Mouse (Mus musculus) mature B cell (primary cell): ENCODE measurements around the gene Bod1.

Experiments used
- in situ Hi-C: fragments of 300-500 bp; cut with MboI; formaldehyde crosslinking; loops from 2 replicates; pipeline ENCODE4 v1.14.3; 2019

Bod1 gene

GRCm38 (mm10) chr11:31671354-31672169 lies at the start of gene Bod1:
Gene Bod1 (minus strand): TSS chr11:31671885.
- in situ Hi-C loops: loop anchor here (25.0 kb wide), 1 partner anchor 466 kb away; no protein-coding TSS in a partner anchor

- in situ Hi-C loops: no loop called here
Measured at GRCm38 (mm10) chr11:31719090-31719489, 47.4 kb upstream of the Bod1 start.

GRCm38 (mm10) chr11:31717926-31718735 lies 46.4 kb upstream of the Bod1 start:
- in situ Hi-C loops: no loop called here

GRCm38 (mm10) chr11:31713641-31714121 lies 42.0 kb upstream of the Bod1 start:
- in situ Hi-C loops: no loop called here

GRCm38 (mm10) chr11:31713116-31713515 lies 41.4 kb upstream of the Bod1 start:
- in situ Hi-C loops: no loop called here

- in situ Hi-C loops: no loop called here
Measured at GRCm38 (mm10) chr11:31707771-31708170, 36.1 kb upstream of the Bod1 start.

GRCm38 (mm10) chr11:31703173-31703572 lies 31.5 kb upstream of the Bod1 start:
- in situ Hi-C loops: no loop called here

- in situ Hi-C loops: no loop called here
Measured at GRCm38 (mm10) chr11:31701901-31702300, 30.2 kb upstream of the Bod1 start.

- in situ Hi-C loops: no loop called here
Measured at GRCm38 (mm10) chr11:31699502-31699901, 27.8 kb upstream of the Bod1 start.

- in situ Hi-C loops: no loop called here
Measured at GRCm38 (mm10) chr11:31694801-31695200, 23.1 kb upstream of the Bod1 start.

- in situ Hi-C loops: no loop called here
Measured at GRCm38 (mm10) chr11:31694109-31694508, 22.4 kb upstream of the Bod1 start.

- in situ Hi-C loops: no loop called here
Measured at GRCm38 (mm10) chr11:31693322-31693721, 21.6 kb upstream of the Bod1 start.

GRCm38 (mm10) chr11:31688956-31689355 lies 17.3 kb upstream of the Bod1 start:
- in situ Hi-C loops: no loop called here

- in situ Hi-C loops: no loop called here
Measured at GRCm38 (mm10) chr11:31684913-31685567, 13.4 kb upstream of the Bod1 start.

GRCm38 (mm10) chr11:31684126-31684525 lies 12.4 kb upstream of the Bod1 start:
- in situ Hi-C loops: no loop called here

- in situ Hi-C loops: loop anchor here (5.0 kb wide), 1 partner anchor 267 kb away; no protein-coding TSS in a partner anchor
Measured at GRCm38 (mm10) chr11:31679840-31680381, 8.2 kb upstream of the Bod1 start.

- in situ Hi-C loops: loop anchor here (5.0 kb wide), 1 partner anchor 270 kb away; no protein-coding TSS in a partner anchor
Measured at GRCm38 (mm10) chr11:31677309-31677708, 5.6 kb upstream of the Bod1 start.

- in situ Hi-C loops: loop anchor here (5.0 kb wide), 1 partner anchor 271 kb away; no protein-coding TSS in a partner anchor
Measured at GRCm38 (mm10) chr11:31676661-31677252, 5.1 kb upstream of the Bod1 start.

GRCm38 (mm10) chr11:31675430-31675829 lies 3.7 kb upstream of the Bod1 start:
- in situ Hi-C loops: loop anchor here (5.0 kb wide), 1 partner anchor 272 kb away; no protein-coding TSS in a partner anchor

GRCm38 (mm10) chr11:31672170-31672563 lies 482 bp upstream of the Bod1 start:
- in situ Hi-C loops: loop anchor here (25.0 kb wide), 1 partner anchor 465 kb away; no protein-coding TSS in a partner anchor

- in situ Hi-C loops: loop anchor here (25.0 kb wide), 1 partner anchor 467 kb away; no protein-coding TSS in a partner anchor
Measured at GRCm38 (mm10) chr11:31670468-31670921, 1.2 kb downstream of the Bod1 start.
